In the genomic region with DNA sequence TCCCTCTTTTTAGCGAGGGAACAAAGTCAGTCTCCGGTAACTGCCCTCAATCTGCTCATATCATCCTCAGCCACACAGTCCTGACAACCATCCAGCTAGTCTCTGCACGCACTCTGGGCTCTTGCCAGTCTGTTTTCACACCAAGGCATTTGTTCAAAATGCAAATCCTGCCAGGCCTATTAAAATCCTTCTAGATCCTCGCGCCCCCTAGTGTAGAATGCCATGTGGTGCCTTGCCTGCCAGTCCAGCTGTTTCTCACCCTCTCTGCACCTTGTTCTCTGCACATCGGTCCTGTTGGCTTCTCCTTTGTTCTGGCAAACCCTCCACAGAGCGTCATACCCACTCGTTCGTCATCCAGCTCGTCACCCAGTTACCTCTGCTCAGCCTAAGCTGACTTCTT, we compare ENCODE assay signal across 8 mouse cellular contexts. TPM values are rescaled to one million over a fixed set of nuclear protein-coding genes. Genes with fewer than 3 reads are reported as not detected.
DNase-seq lines count a peak whose midpoint lies in the region; ATAC-seq and TF ChIP-seq lines count a peak whose summit lies in the region.

No protein-coding gene starts in this region.

- no peaks in the 10 kb centered on the region for H3K27me3 ChIP-seq in limb, embryonic 11.5 days (ENCODE audit: control insufficient read depth, insufficient read depth, low read length)
- H3K27me3 ChIP-seq in midbrain, embryonic 16.5 days (ENCODE audit: control insufficient read depth, insufficient read depth, low read depth, low read length), result no peaks in the 10 kb centered on the region
- H3K27me3 ChIP-seq in thymus, adult 2 months (ENCODE audit: control insufficient read depth, insufficient read depth, low read length), result no peaks in the 10 kb centered on the region

- no peaks in the 10 kb centered on the region for H3K4me1 ChIP-seq in limb, embryonic 11.5 days (ENCODE audit: control insufficient read depth, insufficient read depth, low read length)
- no peaks in the 10 kb centered on the region for H3K4me1 ChIP-seq in midbrain, embryonic 16.5 days (ENCODE audit: control insufficient read depth, insufficient read depth, low read length)
- H3K4me1 ChIP-seq in thymus, adult 2 months (replicated peaks; ENCODE audit: control insufficient read depth, insufficient read depth, low read length), result no peaks in the 10 kb centered on the region

- ATAC-seq in inflammation-experienced regulatory T-cells, adult 6 months, result peak; percentile 48
- ATAC-seq in limb, embryonic 11.5 days (ENCODE audit: insufficient number of reproducible peaks, low FRiP score, low TSS enrichment, low read depth), result peak; percentile 62; the same call in 1 of the 2 replicates
- peak; percentile 36; the same call in 1 of the 2 replicates for ATAC-seq in midbrain, embryonic 16.5 days

- no peaks in the 10 kb centered on the region for H3K36me3 ChIP-seq in limb, embryonic 11.5 days (ENCODE audit: control insufficient read depth, insufficient read depth, low read length)
- no peaks in the 10 kb centered on the region for H3K36me3 ChIP-seq in midbrain, embryonic 16.5 days (ENCODE audit: control insufficient read depth, insufficient read depth, low read length)
- H3K36me3 ChIP-seq in thymus, adult 2 months (ENCODE audit: control insufficient read depth, insufficient read depth, low read length), result no peaks in the 10 kb centered on the region

- DNase-seq in 416B (ENCODE audit: low read depth) (peak; percentile 70), MN1 (ENCODE audit: low spot score) (peak; percentile 68)
- peak; percentile 88 for DNase-seq in cerebellum, adult 9-11 months
- peak; percentile 47 to 68 for DNase-seq in frontal cortex, postnatal 25 days (ENCODE audit: low spot score in 2 of 2)
- DNase-seq in limb, embryonic 11.5 days (ENCODE audit: low spot score), result peak; percentile 55
- DNase-seq in thymus, adult 2 months, result peak; percentile 29

- H3K9ac ChIP-seq in limb, embryonic 11.5 days (ENCODE audit: low read length), result no peak overlapping the region
- H3K9ac ChIP-seq in midbrain, embryonic 16.5 days (ENCODE audit: low read depth, low read length), result no peak overlapping the region

- no peak overlapping the region for H3K4me3 ChIP-seq in limb, embryonic 11.5 days (ENCODE audit: low read depth, low read length)
- H3K4me3 ChIP-seq in midbrain, embryonic 16.5 days (ENCODE audit: low read depth, low read length), result no peak overlapping the region
- no peak overlapping the region for H3K4me3 ChIP-seq in thymus, adult 2 months (ENCODE audit: control insufficient read depth, insufficient read depth, low read length)

- WGBS in limb, embryonic 11.5 days, result 18% methylated on average over 10 of the region's 10 CpGs
- WGBS in midbrain, embryonic 16.5 days, result 27% methylated on average over 10 of the region's 10 CpGs
- WGBS in thymus, adult 2 months, result 43% methylated on average over 10 of the region's 10 CpGs

- no peaks in the 10 kb centered on the region for H3K9me3 ChIP-seq in limb, embryonic 11.5 days (ENCODE audit: control insufficient read depth, low read length)
- H3K9me3 ChIP-seq in midbrain, embryonic 16.5 days (replicated peaks; ENCODE audit: control insufficient read depth, low read length, poor library complexity, severe bottlenecking), result no peaks in the 10 kb centered on the region

- TF ChIP-seq CTCF in thymus, adult 2 months (IDR thresholded peaks at IDR 0.05; ENCODE audit: borderline replicate concordance, control insufficient read depth, extremely low read depth, insufficient read depth, low read length, poor library complexity), result 0 out of 2 replicates have a peak, but pooled peaks have one; percentile 17

- no peak overlapping the region for H3K27ac ChIP-seq in limb, embryonic 11.5 days (replicated peaks; ENCODE audit: low read depth, low read length)
- no peak overlapping the region for H3K27ac ChIP-seq in midbrain, embryonic 16.5 days (ENCODE audit: low read length)
- no peak overlapping the region for H3K27ac ChIP-seq in thymus, adult 2 months (ENCODE audit: control insufficient read depth, insufficient read depth, low read length)

- H3K4me2 ChIP-seq in limb, embryonic 11.5 days (ENCODE audit: low read depth, severe bottlenecking), result no peak overlapping the region
- H3K4me2 ChIP-seq in midbrain, embryonic 16.5 days (ENCODE audit: low read length), result no peak overlapping the region

- TF ChIP-seq POLR2A in thymus, adult 2 months (IDR thresholded peaks at IDR 0.05; ENCODE audit: control insufficient read depth, extremely low read depth, insufficient read depth, low read length, poor library complexity), result no peak

RNA-seq across cellular contexts. Expression of gene Mindy4b-ps, which starts 36.2 kb away (rescaled TPM):
- not detected for polyA plus RNA-seq in inflammation-experienced regulatory T-cells, adult 6 months (2017; shearing (Covaris generic))
- 0.34 TPM in 1 of 2 replicates, not detected in the other for polyA plus RNA-seq in limb, embryonic 11.5 days (2014; fragmentation: Nextera tagmentation; extraction: Ambion mirVana)
- polyA plus RNA-seq in midbrain, embryonic 16.5 days (2015; fragmentation: Nextera tagmentation; extraction: Ambion mirVana), result 0.12 and 0.33 TPM in 2 replicates
- polyA plus RNA-seq in thymus, adult 2 months (2012; rRNA removed), result not detected in 2 replicates

Comparison
In these comparisons a context has a peak if more than half of its experiments do, and no peak if none do; other contexts are left out.
1. DNase-seq: peak in every context shown above with its lines; median percentile 88 in cerebellum, adult 9-11 months; 70 in 416B; 68 in MN1; 58 in frontal cortex, postnatal 25 days; 55 in limb, embryonic 11.5 days; 29 in thymus, adult 2 months.